Mouse (Mus musculus): ENCODE data around the gene Dtx3. TPM values are rescaled to one million over a fixed set of nuclear protein-coding genes. Genes with fewer than 3 reads are reported as not detected.

Gene Dtx3
- polyA plus RNA-seq (2014; fragmentation: Nextera tagmentation; extraction: Ambion mirVana): 73.3 and 75.7 TPM in 2 replicates

DNA sequence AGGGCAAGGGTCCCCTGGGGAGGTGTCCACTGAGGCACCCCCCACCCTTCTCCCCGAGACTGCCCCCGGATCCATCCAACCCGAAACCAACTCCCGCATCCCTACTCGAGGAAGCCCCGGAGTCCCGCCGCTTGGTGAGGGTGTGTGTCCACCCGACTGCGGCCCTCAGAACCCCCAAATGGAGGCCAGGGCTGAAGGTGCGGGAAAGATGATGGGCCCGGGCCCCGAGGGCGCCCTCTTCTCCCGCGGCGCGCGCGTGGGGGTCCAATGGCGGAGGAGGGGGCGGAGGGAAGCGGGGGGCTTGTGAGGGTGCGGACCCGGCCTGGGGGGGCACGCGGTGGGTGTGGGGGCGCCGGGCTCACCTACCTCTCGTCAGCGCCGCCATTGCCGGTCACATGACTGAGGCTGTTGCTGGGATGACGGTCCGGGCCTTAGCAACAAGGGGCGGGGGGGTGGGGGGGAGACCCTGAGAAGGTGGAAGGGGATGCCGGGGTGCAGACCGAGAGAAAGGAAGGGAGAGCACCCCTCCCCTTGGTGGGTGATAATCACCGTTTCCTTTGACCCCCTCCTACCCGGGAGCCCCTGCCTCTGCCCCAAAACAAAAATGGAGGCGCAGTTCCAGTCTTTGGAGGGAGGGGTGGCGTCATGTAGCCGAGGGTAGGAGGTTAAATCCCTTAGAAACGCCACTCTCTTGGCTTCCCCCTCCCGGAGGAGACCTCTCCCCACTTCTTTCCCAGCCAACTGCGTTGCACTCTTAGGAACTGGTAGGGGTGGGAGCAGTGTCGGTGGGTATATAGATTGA, at the start of gene Dtx3:
Gene Dtx3 (minus strand): TSS at position 401 of the 802 bp plus-strand sequence.
- Histone ChIP-seq H3K36me3 (ENCODE audit: control insufficient read depth, insufficient read depth, low read length) (peaks cover 48% of the 10 kb centered on the region), H3K4me3 (ENCODE audit: control insufficient read depth in 1 of 2, insufficient read depth in 1 of 2, low read depth in 1 of 2, low read length in 2 of 2) (peak within 1 kb of the TSS; percentile 65 to 75), H3K9me3 (ENCODE audit: control insufficient read depth, low read length) (no peaks in the 10 kb centered on the region), H3K4me2 (ENCODE audit: low read length) (peak within 1 kb of the TSS; percentile 85), H3K27me3 (ENCODE audit: control insufficient read depth, insufficient read depth, low read length) (no peaks in the 10 kb centered on the region), H3K27ac (replicated peaks in 1 of 2; ENCODE audit: control insufficient read depth in 1 of 2, insufficient read depth in 1 of 2, low read depth in 2 of 2, low read length in 2 of 2) (peak within 1 kb of the TSS; percentile 89 to 90), H3K4me1 (ENCODE audit: control insufficient read depth in 2 of 2, insufficient read depth in 2 of 2, low read length in 2 of 2) (peaks cover 7 to 10% of the 10 kb centered on the region in 2 experiments), H3K9ac (ENCODE audit: low read length) (peak within 1 kb of the TSS; percentile 89)
- under 1% methylated on average over 41 of the region's 47 CpGs for WGBS
- ATAC-seq (ENCODE audit: insufficient number of reproducible peaks, insufficient read depth, low FRiP score, low read depth): peak; percentile 38

DNA sequence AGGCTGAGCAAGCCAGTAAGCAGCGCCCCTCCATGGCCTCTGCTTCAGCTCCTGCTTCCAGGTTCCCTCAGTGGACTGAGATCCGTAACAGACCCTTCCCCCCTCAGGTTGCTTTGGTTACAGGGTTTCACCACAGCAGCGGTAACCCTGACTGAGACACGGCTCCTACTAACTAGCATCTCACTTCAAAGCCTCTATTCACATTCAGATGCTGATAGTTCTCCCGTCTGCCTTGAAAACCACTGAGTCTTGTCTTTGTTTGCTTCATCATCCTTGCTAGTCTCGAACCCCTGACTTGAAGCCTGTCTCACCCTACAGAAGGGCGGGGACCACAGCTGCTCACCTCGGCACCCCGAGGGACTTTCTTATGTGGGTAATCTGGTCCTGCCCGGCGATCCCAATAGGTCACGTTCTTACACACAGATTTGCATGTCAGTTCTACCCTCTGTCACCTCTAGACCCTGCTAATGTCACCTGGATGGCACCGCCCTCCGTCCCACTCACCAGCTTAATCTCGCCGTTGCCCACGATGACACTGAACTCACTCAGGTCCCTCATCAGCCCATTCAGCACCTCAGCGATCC, 42.8 kb upstream of the Dtx3 start:
- H3K27me3 ChIP-seq (ENCODE audit: control insufficient read depth, insufficient read depth, low read length): peaks cover 30% of the 10 kb centered on the region
- no peak overlapping the region for H3K27ac ChIP-seq (replicated peaks in 1 of 2; ENCODE audit: control insufficient read depth in 1 of 2, insufficient read depth in 1 of 2, low read depth in 2 of 2, low read length in 2 of 2)
- no peaks in the 10 kb centered on the region for H3K36me3 ChIP-seq (ENCODE audit: control insufficient read depth, insufficient read depth, low read length)
- H3K4me2 ChIP-seq (ENCODE audit: low read length): 0 out of 2 replicates have a peak overlapping the region, but pooled peaks have one; percentile 21
- H3K9ac ChIP-seq (ENCODE audit: low read length): no peak overlapping the region
- no peak for ATAC-seq (ENCODE audit: insufficient number of reproducible peaks, insufficient read depth, low FRiP score, low read depth)
- 58% methylated on average over 18 of the region's 18 CpGs for WGBS
- no peaks in the 10 kb centered on the region for H3K4me1 ChIP-seq (ENCODE audit: control insufficient read depth in 2 of 2, insufficient read depth in 2 of 2, low read length in 2 of 2)
- H3K9me3 ChIP-seq (ENCODE audit: control insufficient read depth, low read length): no peaks in the 10 kb centered on the region
- H3K4me3 ChIP-seq (ENCODE audit: control insufficient read depth in 1 of 2, insufficient read depth in 1 of 2, low read depth in 1 of 2, low read length in 2 of 2): no peak overlapping the region

DNA sequence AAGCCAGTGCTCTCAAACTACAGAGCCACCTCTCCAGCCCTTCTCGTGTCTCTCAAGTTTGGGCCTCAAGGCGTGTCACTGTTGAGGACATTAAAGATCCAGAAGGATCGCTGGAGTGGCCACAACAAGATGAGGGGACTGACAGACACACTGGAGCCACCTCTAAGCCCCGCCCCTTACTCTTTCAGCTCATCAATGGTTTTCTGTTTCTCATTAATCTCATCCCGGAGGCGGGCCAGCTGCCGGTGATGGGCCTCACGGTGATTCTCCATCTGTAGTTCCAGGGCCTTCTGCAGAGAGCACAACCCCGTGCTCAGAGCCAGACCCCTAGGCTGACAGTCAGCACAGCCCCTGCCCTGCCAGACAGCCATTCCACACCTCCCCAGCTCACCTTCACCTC, 41.0 kb upstream of the Dtx3 start:
- H3K9ac ChIP-seq (ENCODE audit: low read length): no peak overlapping the region
- no peaks in the 10 kb centered on the region for H3K36me3 ChIP-seq (ENCODE audit: control insufficient read depth, insufficient read depth, low read length)
- H3K4me3 ChIP-seq (ENCODE audit: control insufficient read depth in 1 of 2, insufficient read depth in 1 of 2, low read depth in 1 of 2, low read length in 2 of 2): no peak overlapping the region
- H3K9me3 ChIP-seq (ENCODE audit: control insufficient read depth, low read length): no peaks in the 10 kb centered on the region
- H3K27ac ChIP-seq (replicated peaks in 1 of 2; ENCODE audit: control insufficient read depth in 1 of 2, insufficient read depth in 1 of 2, low read depth in 2 of 2, low read length in 2 of 2): no peak overlapping the region
- 58% methylated on average over 9 of the region's 9 CpGs for WGBS
- ATAC-seq (ENCODE audit: insufficient number of reproducible peaks, insufficient read depth, low FRiP score, low read depth): no peak
- H3K4me1 ChIP-seq (ENCODE audit: control insufficient read depth in 2 of 2, insufficient read depth in 2 of 2, low read length in 2 of 2): no peaks in the 10 kb centered on the region
- peaks cover 30% of the 10 kb centered on the region for H3K27me3 ChIP-seq (ENCODE audit: control insufficient read depth, insufficient read depth, low read length)
- no peak overlapping the region for H3K4me2 ChIP-seq (ENCODE audit: low read length)

DNA sequence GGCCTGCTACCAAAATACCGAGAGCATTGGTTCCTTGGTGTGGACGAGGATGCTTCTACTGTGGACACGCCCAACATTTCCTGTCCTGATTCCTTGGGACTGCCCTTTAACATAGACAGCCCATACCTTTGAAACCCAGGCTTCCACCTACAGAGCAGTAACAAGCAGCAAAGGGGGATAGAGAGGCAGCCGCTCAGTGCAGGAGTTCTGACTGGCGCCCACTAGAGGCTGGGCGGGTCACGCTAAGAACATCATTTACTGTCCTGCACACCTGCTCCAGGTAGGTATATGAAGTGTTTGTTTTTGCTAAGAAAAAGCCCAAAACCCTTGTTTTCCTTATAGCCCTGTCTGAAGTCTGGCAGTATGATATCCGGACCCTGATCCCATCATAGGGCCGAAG, 37.6 kb upstream of the Dtx3 start:
- ATAC-seq (ENCODE audit: insufficient number of reproducible peaks, insufficient read depth, low FRiP score, low read depth): no peak
- Histone ChIP-seq H3K27ac (replicated peaks in 1 of 2; ENCODE audit: control insufficient read depth in 1 of 2, insufficient read depth in 1 of 2, low read depth in 2 of 2, low read length in 2 of 2) (no peak overlapping the region), H3K4me3 (ENCODE audit: control insufficient read depth in 1 of 2, insufficient read depth in 1 of 2, low read depth in 1 of 2, low read length in 2 of 2) (no peak overlapping the region), H3K36me3 (ENCODE audit: control insufficient read depth, insufficient read depth, low read length) (no peaks in the 10 kb centered on the region), H3K27me3 (ENCODE audit: control insufficient read depth, insufficient read depth, low read length) (peaks cover 14% of the 10 kb centered on the region), H3K4me2 (ENCODE audit: low read length) (no peak overlapping the region), H3K9me3 (ENCODE audit: control insufficient read depth, low read length) (no peaks in the 10 kb centered on the region), H3K9ac (ENCODE audit: low read length) (no peak overlapping the region), H3K4me1 (ENCODE audit: control insufficient read depth in 2 of 2, insufficient read depth in 2 of 2, low read length in 2 of 2) (no peaks in the 10 kb centered on the region)
- WGBS: 68% methylated on average over 9 of the region's 9 CpGs

DNA sequence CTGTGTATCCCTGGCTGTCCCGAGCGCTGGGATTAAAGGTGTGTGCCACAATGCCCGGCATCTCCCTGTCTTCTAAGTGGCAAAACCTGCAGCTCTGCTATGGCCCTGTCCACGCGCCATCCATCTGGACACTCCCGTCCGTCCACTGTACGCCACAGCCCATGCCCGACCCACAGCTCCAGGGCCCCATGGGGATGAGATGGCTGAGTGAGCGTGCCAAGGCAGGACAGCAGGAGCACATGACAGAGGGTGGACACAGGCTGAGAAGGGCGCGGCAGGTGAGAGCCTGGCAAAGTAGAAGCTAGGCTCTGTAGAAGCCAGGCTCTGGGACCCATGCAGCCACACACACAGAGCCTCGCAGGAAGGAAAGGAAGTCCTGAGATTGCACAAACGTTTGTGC, 36.2 kb upstream of the Dtx3 start:
- WGBS: 81% methylated on average over 14 of the region's 14 CpGs
- Histone ChIP-seq H3K4me1 (ENCODE audit: control insufficient read depth in 2 of 2, insufficient read depth in 2 of 2, low read length in 2 of 2) (no peaks in the 10 kb centered on the region), H3K9ac (ENCODE audit: low read length) (no peak overlapping the region), H3K4me3 (ENCODE audit: control insufficient read depth in 1 of 2, insufficient read depth in 1 of 2, low read depth in 1 of 2, low read length in 2 of 2) (no peak overlapping the region), H3K27ac (replicated peaks in 1 of 2; ENCODE audit: control insufficient read depth in 1 of 2, insufficient read depth in 1 of 2, low read depth in 2 of 2, low read length in 2 of 2) (no peak overlapping the region), H3K27me3 (ENCODE audit: control insufficient read depth, insufficient read depth, low read length) (peaks cover 4% of the 10 kb centered on the region; the same call in 1 of the 2 replicates), H3K4me2 (ENCODE audit: low read length) (no peak overlapping the region), H3K9me3 (ENCODE audit: control insufficient read depth, low read length) (no peaks in the 10 kb centered on the region), H3K36me3 (ENCODE audit: control insufficient read depth, insufficient read depth, low read length) (no peaks in the 10 kb centered on the region)
- no peak for ATAC-seq (ENCODE audit: insufficient number of reproducible peaks, insufficient read depth, low FRiP score, low read depth)

DNA sequence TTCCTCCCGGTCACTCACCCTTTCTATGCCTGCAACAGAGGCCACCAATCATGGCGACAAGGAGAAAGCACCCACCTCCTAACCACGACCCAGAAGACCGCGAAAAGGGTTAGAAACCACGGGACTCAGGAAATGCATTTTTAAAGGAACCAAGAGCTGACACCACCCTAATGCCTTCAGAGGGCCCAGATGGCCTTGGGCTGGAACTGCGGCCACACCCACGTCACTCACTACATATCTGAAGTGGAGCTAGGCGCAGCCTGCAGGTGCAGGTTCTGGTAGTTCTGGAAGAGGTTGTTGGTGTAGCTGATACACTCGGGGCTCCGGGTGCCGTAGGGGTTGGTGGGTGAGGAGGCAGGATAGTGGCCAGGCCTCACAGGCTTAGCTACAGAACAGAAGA, 35.2 kb upstream of the Dtx3 start:
- H3K9ac ChIP-seq (ENCODE audit: low read length): no peak overlapping the region
- H3K27me3 ChIP-seq (ENCODE audit: control insufficient read depth, insufficient read depth, low read length): no peaks in the 10 kb centered on the region
- H3K36me3 ChIP-seq (ENCODE audit: control insufficient read depth, insufficient read depth, low read length): no peaks in the 10 kb centered on the region
- H3K27ac ChIP-seq (replicated peaks in 1 of 2; ENCODE audit: control insufficient read depth in 1 of 2, insufficient read depth in 1 of 2, low read depth in 2 of 2, low read length in 2 of 2): no peak overlapping the region
- no peaks in the 10 kb centered on the region; a peak in 1 of 4 replicates for H3K4me1 ChIP-seq (ENCODE audit: control insufficient read depth in 2 of 2, insufficient read depth in 2 of 2, low read length in 2 of 2)
- no peak overlapping the region for H3K4me3 ChIP-seq (ENCODE audit: control insufficient read depth in 1 of 2, insufficient read depth in 1 of 2, low read depth in 1 of 2, low read length in 2 of 2)
- ATAC-seq (ENCODE audit: insufficient number of reproducible peaks, insufficient read depth, low FRiP score, low read depth): no peak
- no peak overlapping the region for H3K4me2 ChIP-seq (ENCODE audit: low read length)
- H3K9me3 ChIP-seq (ENCODE audit: control insufficient read depth, low read length): no peaks in the 10 kb centered on the region
- WGBS: 87% methylated on average over 12 of the region's 12 CpGs

DNA sequence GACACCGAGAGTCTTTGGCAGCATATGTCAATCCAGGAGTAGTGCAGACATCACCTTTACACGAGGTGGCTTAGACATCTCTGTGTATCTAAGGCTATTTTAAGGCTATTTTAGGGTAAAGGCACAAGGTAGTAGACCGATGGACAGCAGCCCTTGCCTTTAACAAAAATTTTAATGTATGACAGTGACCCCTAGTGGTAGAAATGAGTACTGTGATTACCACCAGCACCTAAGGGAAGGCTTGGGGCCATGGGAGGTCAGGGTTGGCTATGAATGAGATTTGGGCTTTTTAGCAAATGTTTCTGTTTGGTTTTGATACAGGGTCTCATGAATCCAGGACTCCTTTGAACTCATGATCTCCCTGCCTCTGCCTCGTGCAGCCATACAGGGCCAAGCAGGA, 33.4 kb upstream of the Dtx3 start:
- Histone ChIP-seq H3K27me3 (ENCODE audit: control insufficient read depth, insufficient read depth, low read length) (0 out of 2 replicates have a peak, but pooled peaks cover 5% of the 10 kb centered on the region), H3K4me3 (ENCODE audit: control insufficient read depth in 1 of 2, insufficient read depth in 1 of 2, low read depth in 1 of 2, low read length in 2 of 2) (no peak overlapping the region), H3K27ac (replicated peaks in 1 of 2; ENCODE audit: control insufficient read depth in 1 of 2, insufficient read depth in 1 of 2, low read depth in 2 of 2, low read length in 2 of 2) (no peak overlapping the region), H3K9me3 (ENCODE audit: control insufficient read depth, low read length) (no peaks in the 10 kb centered on the region), H3K4me1 (ENCODE audit: control insufficient read depth in 2 of 2, insufficient read depth in 2 of 2, low read length in 2 of 2) (no peaks in the 10 kb centered on the region; a peak in 1 of 4 replicates), H3K4me2 (ENCODE audit: low read length) (no peak overlapping the region), H3K36me3 (ENCODE audit: control insufficient read depth, insufficient read depth, low read length) (no peaks in the 10 kb centered on the region), H3K9ac (ENCODE audit: low read length) (no peak overlapping the region)
- no peak for ATAC-seq (ENCODE audit: insufficient number of reproducible peaks, insufficient read depth, low FRiP score, low read depth)
- WGBS: 19% methylated on average over 4 of the region's 4 CpGs
